Mouse (Mus musculus): Measurements from ENCODE around the gene Mgam.
"Not testable (repeated sequence)": the region's sequence is repeated elsewhere in the genome, so short reads cannot be mapped to it uniquely, and the experiment has no call there.

The Mgam gene

GRCm38 (mm10) chr6:40728506-40728905 lies 99.9 kb downstream of the Mgam start:
- not testable (repeated sequence) for DNase-seq (ENCODE audit: low spot score)

- no peak for DNase-seq (ENCODE audit: low spot score)
Measured at GRCm38 (mm10) chr6:40739545-40739944, 110.9 kb downstream of the Mgam start.

- DNase-seq (ENCODE audit: low spot score), result not testable (repeated sequence)
Measured at GRCm38 (mm10) chr6:40749030-40749429, 120.4 kb downstream of the Mgam start.

DNA sequence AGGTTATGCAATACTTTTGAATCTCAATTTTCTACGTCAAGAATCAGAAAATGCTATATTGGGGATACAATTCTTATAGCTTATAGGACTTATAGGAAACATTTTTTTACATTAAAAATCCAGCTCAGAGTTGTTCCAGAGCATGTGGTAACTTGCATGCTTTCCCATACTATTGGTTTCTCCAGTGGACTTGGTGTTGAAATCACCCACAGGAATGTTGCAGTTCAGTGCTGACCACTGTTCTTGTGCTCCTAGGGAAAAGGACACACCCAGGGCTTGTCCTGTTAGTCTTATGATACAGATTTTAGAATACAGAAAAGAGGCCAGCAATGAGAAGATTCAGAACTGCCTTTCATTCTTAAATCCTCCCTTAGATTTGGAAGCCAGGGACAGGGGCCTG lies 127.3 kb downstream of the Mgam start:
- DNase-seq (ENCODE audit: low spot score), result no peak

- DNase-seq (ENCODE audit: low spot score), result not testable (repeated sequence)
Measured at GRCm38 (mm10) chr6:40757346-40757745, 128.7 kb downstream of the Mgam start.

GRCm38 (mm10) chr6:40774656-40775055 lies 146.0 kb downstream of the Mgam start:
- no peak for DNase-seq (ENCODE audit: low spot score)

DNA sequence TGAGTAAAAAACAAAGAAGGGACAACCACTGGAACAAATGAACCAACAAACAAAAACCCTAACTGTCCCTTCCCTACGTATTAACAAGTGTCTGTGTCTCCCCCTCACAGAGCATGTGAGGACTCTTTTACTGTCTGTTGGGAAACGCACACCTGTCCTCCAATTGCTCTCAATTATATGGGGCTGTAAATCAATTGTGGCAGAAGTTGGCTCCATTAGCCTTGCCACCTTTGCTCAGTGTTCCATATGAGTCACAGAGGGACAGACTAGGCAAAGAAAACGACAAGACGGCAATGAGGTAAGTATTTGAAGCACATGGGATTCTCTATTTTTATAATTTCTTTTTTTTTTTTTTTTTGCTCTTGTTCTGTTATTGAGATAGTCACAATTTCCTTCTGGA lies 149.8 kb downstream of the Mgam start:
- no peak for DNase-seq (ENCODE audit: low spot score)

GRCm38 (mm10) chr6:40783637-40784036 lies 155.0 kb downstream of the Mgam start:
- DNase-seq (ENCODE audit: low spot score), result no peak

- DNase-seq (ENCODE audit: low spot score), result no peak
Measured at GRCm38 (mm10) chr6:40784378-40784777, 155.7 kb downstream of the Mgam start.

- DNase-seq (ENCODE audit: low spot score), result no peak
Measured at GRCm38 (mm10) chr6:40795077-40795812, 166.6 kb downstream of the Mgam start.

GRCm38 (mm10) chr6:40818237-40818902 lies 189.7 kb downstream of the Mgam start:
- no peak for DNase-seq (ENCODE audit: low spot score)

Data from layer of hippocampus, adult 11-12 months (tissue).